Mouse (Mus musculus) spleen, postnatal 36 days (tissue): ENCODE data around the gene Gm14408.
"Not testable (repeated sequence)": the region's sequence is repeated elsewhere in the genome, so short reads cannot be mapped to it uniquely, and the experiment has no call there.

ENCODE experiments used
- DNase-seq, 2 experiments: peaks; one replicate each; pipeline ENCODE4 v3.0.0; 2022; ENCODE audit warnings: low spot score in 2 of 2, mixed read lengths in 1 of 2

Gene Gm14408

GRCm38 (mm10) chr2:176830840-176831239 lies at the start of gene Gm14408:
TSS of gene Gm14408 (plus strand) at chr2:176831140.
- DNase-seq: not testable (repeated sequence)

GRCm38 (mm10) chr2:176798312-176798711 lies 32.6 kb upstream of the Gm14408 start, which contains the start of gene Gm14295:
TSS of gene Gm14295 (plus strand) at chr2:176798612.
- not testable (repeated sequence) for DNase-seq

GRCm38 (mm10) chr2:176798785-176799184 lies 32.2 kb upstream of the Gm14408 start:
- not testable (repeated sequence) for DNase-seq
